Mouse (Mus musculus): ENCODE results near the gene Cd19.
"Not testable (repeated sequence)": the region's sequence is repeated elsewhere in the genome, so short reads cannot be mapped to it uniquely, and the experiment has no call there.

The Cd19 gene

DNA sequence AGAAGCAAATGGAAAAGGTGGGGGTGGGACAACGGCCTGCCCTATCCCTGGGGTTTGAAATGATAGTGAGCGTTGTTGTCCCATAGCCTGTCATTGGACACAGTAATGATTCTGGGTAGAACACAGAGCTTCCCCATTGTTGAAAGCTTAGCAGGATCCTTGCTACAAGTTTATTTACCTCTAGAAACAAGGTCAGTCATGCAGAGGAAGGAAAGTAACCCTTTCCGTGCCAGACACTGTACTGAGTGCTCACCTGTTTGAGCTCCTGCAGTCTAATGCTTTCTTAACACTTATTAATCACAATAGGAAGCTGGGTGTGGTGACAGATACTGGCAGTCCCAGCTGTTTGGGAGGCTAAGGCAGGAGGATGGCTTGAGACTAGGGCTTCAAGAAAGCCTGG lies 21.1 kb upstream of the Cd19 start:
- no peak for DNase-seq (ENCODE audit: low spot score in 2 of 2)

DNA sequence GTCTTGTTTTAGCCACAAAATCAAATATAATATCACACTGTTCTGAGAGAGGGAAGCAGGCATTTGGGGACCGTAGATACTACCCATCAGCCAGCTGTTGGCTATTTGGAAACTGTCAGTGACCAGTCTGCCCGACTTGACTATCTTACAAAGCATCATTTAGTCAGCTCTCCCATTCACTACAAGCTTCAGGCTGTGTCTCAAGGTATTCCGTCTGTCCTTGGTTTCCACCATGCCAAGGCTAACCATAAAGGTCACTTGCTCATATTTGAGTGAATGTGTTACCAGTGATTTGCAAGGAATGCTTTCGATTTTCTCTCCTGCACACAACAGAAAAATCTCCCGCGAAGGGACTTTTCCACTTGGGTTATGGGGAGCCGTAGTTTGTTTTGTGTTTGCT lies 20.0 kb upstream of the Cd19 start:
- DNase-seq (ENCODE audit: low spot score in 2 of 2), result no peak

DNA sequence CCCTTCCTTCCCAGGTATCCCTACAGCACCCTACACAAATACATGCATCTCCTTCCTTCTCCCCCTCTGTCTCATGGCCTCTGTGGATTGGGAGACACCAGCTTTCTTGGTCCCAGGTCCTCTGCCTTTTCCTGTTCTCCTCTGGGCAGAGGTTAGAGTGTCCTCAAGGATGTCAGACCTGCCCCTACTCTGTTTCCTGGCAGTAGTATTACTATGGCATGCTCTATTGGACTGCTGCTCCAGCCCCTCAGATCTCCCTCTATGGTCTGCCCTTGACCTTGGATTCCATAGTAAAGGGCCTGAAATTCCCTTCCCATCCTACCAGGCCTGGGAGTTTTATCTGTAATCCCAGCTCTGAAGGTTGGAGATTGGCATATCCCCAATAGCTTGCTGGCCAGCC lies 15.5 kb upstream of the Cd19 start:
- no peak for DNase-seq (ENCODE audit: low spot score in 2 of 2)

DNA sequence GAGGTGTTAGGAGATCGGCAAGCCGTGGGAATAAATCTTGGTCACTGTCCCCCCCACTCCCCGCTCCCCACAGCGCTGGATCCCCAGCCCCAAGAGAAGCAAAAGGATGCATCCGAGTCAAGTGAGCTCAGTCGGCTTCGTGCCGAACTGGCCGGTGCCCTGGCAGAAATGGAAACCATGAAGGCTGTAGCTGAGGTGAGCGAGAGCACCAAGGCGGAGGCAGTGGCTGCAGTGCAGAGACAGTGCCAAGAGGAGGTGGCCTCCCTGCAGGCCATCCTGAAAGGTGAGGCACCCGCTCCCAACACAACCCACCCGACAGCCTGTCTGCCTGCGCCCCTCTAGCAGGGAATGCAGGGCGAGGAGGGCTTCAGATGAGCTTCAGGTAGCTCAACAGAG lies 14.8 kb upstream of the Cd19 start:
- DNase-seq (ENCODE audit: low spot score in 2 of 2), result no peak

DNA sequence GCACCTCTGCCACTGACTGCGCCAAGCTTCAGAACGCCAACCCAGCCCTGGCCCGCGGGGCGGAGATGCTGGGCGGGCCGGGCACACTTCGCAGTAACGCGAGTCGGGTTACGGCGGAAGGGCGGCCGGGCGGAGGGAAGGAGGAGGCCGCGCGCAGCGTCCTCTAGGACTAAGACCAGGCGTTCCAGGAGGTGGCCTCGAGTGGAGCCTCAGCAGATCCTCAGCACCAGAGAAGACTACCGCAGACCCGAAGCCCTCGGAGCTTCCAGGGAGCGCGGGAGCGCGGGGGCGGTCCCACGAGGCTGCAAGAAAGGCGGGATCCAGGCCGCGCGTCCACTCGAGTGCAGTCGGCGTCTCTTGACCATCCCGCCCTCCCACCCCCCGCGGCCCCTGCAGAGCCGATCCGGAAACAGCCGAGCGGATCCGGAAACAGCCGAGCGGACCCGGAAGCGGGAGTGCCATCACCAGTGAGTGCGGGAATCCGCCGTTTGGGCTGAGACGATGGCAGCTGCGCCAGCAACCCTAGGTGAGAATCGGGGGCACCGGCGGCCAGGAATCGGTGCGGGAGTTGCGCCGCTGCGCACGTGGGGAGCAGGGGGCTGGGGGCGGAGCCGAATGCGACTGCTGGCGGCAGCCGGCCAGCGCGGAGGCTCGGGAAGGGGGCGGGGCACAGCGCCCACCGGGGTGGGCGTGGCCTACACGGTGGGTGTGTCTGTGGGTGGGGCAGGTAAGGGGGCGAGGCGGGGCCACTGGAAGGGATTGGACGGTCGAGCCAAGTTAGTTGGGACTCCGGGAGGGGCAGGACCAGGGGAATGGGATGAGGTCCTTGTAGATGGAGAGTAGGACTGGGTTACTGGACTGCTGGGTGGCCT lies 14.2 kb upstream of the Cd19 start, which contains the start of gene Rabep2:
Gene Rabep2, plus strand, starts transcription at position 129 of the 872 bp plus-strand sequence.
- DNase-seq (ENCODE audit: low spot score in 2 of 2), result peak; percentile 97 to 98

DNA sequence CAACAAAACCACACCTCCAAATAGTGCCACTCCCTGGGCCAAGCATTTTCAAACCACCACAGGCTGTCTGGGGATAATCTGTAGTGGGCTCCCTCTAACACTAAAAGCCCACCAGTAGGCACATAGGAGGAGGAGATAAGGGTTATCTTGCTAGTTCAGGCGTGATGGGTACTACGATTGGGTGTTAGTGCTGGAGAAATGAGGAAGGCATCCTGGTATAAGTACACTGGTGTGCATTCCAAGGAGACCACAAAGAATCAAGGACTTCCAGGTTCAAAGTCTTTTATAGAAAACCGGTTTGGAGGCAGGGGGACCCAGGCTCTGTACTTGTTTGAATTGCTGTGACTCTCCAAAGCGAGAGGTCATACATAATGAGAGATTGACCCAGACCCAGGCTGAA lies 13.5 kb upstream of the Cd19 start:
- DNase-seq (ENCODE audit: low spot score in 2 of 2), result no peak

DNA sequence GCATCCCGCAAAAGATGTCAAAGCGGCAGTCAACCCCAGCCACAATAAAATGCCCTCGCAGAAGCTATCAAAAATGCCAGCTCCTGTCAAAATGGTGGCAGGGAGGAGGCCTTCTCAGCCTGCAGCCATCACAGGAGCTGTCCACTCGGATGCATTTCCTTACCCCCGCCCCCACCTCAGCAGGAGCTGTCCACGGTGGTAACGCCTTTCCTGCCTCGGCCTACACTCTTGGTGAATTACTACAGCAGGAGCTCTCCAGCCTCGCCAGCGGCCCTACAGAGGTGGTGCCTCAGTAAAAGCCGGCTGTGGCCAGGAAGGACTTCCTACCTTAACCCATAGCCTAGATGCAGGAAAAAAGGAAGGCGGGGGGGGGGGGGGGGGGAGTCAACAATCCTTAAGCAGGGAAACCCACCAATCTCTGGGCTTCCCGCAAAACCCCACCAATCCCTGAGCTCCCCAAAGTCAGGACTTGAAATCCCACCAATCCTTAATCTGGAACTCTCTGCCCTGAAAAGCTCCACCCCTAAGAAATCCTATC lies 12.7 kb upstream of the Cd19 start:
- DNase-seq (ENCODE audit: low spot score in 2 of 2), result no peak

DNA sequence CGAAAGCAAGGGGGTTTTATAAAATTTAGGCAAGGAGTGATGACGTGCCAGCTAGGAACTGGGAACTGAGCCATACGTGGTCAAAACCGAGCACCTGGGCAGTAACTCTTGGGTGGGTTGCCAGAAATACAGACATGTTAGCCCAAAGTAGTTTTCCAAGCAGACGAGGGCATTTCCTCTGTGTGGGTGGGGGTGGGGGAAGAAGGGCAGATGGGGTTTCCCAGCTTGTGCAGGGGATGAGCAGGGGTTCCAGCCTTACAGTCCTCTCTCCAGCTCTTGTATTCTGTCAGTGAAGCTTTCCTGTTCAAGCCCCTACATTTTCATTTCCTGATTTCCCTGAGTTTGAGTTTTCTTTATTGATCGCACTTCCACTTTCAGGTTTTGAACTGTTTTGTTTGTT lies 9.5 kb upstream of the Cd19 start:
- DNase-seq (ENCODE audit: low spot score in 2 of 2), result no peak

DNA sequence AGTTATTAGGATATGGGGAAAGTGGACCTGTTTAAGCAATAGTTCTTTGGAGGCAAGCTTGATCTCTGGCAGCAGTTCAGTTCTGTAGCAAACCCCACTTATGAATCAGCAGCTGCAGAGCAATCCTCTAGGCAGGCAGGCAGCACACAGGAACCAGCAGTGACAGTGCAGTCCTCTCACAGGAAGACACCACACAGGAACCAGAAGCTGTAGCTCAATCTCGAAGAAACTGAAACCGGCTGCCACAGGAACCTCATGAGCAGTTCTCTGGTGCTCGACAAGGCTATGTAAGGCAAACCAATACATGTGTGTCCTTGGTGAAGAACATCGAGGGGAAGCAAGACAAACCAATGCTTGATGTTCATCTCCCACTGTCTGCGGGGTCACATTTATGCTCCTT lies 7.1 kb upstream of the Cd19 start:
- DNase-seq (ENCODE audit: low spot score in 2 of 2), result no peak

DNA sequence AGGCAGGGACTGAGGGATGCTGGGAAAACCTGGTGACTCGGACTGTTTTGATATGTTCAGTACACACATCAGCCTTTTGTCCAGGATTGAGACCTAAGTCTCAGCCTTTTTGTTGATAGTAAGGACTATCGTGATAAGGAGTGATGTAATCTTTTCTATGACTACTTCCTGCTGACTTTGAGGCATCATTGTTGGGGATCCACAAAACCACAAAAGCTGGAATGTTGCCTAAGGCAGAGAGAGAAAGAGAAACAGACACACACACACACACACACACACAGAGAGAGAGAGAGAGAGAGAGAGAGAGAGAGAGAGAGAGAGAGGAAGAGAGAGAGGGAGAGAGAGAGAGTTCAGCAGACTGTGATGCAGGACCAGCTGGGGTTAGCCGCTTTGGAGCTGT lies 3.8 kb upstream of the Cd19 start:
- DNase-seq (ENCODE audit: low spot score in 2 of 2), result no peak

DNA sequence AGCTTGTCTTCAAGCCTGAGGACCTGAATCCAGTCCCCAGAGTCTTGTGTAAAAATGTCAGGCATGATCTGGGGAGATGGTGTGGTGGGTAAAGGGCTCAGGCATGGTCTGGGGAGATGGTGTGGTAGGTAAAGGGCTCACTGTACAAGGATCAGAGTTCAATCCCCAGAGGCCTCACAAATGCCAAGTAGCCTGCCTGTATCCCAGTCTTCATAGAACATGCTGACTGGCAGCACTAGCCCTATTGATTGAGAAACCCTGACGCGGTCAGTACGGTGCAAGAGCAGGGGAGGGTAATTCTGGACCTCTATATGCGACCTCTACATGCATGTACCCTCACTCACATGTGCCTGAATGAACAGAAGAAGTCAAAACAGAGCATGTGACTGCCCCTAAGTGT lies 2.9 kb upstream of the Cd19 start:
- no peak for DNase-seq (ENCODE audit: low spot score in 2 of 2)

DNA sequence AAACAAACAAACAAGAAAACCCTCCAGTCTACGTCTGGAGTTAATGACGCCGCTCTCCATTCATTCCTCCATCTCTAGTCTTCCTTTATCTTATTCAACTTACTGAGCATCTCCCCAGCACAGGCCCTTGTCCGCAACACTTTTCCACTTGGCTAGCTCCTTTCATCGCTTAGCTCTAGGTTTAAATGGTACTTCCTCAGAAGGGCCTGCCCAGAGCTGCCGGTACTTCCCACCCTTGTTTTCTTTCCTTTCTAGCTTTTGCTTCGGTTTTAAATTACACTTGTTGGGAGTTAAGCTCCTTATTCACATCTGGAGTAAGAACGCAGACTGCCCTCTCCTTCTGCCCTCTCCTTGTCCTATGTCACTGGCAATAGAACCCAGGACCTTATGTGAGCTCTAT lies 2.4 kb upstream of the Cd19 start:
- no peak for DNase-seq (ENCODE audit: low spot score in 2 of 2)

DNA sequence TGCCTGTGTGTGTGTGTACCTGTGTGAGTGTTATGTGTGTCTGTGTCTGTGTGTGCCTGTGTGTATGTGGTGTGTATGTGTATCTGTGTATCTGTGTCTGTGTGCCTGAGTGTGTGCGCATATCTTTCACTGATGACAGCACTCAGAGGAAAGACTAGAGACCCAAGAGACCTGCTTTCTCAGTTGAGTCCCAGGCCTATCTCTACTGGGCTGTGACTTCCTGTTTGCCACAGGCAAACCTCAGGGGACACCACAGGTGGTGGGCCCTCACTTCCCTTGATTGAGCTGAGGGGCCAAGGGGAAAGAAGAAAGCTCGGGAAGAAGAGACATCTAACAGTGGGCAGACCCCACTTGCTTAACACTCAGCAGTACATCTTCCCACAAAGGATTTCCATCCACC lies 1.9 kb upstream of the Cd19 start:
- DNase-seq (ENCODE audit: low spot score in 2 of 2), result no peak

DNA sequence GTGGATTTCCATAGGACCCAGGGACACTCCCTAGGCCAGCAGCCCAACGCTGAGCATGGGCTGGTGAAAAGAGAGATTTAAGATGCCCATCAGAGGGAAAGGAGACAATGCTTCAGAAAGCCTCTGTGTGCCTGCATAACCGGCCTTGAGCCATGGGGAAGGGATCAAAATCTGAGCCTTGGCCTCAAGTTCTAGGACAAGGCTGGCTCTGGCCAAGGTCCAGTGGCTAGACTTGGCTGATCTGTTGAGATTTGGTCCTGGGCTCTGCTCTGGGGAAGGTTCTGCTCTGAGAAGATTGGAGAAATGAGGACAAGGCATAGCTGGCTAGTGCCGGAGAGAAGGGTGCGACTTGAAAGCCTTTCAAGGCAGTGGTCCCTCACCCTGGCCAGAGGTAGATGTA lies 3.6 kb downstream of the Cd19 start:
- DNase-seq (ENCODE audit: low spot score in 2 of 2), result no peak

DNA sequence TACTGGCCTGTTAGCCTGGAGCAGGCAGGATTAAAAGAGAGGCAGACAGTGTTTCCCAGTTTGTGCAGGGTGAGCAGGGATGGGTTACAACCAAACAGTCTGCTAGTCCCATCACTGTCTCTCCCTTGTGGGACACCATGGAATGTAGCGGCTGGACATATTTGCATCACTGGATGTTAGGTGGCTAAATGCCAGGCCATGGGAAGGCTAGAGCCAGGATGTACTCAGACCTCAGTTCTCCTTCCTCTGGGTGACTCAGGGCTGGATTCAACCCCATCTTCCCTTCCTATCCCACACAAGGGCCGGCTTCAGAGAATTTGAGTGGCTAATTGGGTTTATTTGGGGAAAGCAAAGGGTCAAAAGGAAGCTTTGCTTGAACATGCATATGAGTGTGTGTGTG lies 6.0 kb downstream of the Cd19 start:
- DNase-seq (ENCODE audit: low spot score in 2 of 2), result no peak

DNA sequence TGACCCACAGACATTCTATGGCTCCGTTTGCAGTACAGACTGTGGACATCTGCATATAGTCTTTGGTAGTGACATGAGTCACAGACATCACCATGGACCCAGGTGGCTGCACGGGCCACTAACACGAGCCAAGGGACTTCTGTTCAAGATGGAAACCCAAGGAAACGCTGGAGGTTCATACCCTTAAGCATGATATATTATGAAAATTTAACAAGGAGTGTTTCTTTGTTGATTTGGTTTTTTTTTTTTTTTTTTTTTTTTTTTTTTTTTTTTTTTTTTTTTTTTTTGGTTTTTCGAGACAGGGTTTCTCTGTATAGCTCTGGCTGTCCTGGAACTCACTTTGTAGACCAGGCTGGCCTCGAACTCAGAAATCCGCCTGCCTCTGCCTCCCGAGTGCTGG lies 12.2 kb downstream of the Cd19 start:
- DNase-seq (ENCODE audit: low spot score in 2 of 2), result not testable (repeated sequence)

DNA sequence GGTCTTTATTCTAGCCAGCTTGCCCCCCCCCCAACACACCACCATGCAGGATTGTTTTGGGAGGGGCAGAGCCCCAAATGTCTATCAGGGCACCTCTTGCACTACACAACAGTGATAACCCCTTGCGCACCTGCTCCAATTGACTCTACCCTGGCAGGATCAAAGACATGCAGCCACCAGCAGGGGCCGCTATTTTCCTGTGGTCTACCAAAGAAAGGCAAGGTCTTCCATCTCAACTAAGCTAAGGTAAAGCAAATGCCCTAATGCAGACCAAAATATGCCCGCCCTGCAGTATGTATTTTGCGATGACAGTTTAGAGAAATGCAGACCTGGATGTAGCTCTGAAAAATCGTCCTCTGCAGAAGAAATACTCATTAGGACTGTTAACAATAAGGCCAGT lies 15.1 kb downstream of the Cd19 start:
- peak; percentile 60 to 77 for DNase-seq (ENCODE audit: low spot score in 2 of 2)

DNA sequence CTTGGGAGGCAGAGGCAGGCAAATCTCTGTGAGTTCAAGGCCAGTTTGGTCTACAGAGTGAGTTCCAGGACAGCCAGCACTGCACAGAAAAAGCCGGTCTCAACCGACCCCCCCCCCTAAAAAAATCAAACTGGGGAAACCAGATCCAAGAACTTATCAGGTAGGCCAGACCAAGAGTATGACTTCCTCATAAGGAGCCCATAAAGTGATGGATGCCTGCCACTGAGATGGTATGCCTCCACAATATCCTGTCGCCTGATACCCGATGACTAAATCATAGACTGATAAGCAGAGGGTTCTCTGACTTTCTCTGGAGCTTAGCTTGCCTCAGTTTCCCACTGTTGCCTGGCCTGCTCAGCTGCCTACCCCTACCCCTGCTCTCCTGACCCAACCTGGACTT lies 16.9 kb downstream of the Cd19 start:
- no peak for DNase-seq (ENCODE audit: low spot score in 2 of 2)

DNA sequence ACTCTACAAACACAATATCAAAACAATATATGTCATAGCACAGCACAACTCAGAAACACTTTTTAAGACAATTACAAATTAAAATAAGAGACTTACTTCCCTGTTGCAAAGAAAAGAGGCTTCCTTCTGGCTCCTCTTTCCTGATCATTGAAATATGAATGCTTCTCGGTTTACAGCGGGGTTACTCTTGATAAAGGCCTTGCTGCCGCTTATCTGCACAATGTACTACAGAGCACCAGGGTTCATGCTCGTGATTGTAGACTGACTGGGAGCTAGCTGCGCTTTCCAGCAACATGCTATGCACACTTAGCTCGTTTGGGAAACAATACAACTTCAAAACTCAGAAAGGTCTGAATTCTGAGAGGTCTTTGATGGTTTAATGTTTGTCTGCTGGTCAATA lies 17.5 kb downstream of the Cd19 start:
- no peak for DNase-seq (ENCODE audit: low spot score in 2 of 2)

DNA sequence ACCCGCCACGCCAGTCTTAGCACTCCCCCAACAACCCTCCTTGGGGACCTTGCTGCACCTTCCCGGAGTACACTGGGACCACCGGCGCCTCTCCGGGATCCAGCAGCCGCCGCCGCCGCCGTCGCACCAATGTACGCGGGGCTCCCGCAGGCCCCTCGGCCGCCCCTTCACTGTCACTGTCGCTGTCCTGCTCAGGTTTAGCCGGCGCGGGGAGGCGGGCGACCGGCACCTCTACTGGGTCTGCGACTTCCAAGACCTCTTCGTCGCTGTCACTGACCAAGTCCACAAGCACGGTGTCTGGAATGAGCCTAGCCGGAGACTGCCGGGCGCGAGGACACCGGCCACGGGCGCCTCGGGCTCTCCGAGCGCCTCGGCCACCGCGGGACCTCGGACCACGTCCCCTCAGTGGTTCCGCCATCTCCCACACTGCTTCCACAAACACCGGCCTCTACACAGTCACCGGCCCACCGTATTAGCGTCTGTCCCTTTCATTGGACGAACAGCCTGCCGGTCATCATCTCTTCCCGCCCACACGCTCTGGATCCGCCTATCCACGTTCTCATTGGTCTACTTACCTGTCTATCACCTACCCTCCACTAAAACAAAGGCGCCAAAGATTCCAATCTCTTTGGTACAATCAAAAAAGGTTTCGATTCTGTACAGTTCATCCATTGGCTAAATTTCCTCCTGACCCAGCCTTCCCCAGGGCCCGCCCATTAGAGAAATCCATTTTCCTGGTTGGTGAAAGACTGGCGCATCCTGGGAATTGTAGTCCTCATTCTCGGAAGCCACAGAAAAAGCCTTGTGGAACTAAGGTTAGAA lies 18.2 kb downstream of the Cd19 start, which contains the start of gene Nfatc2ip:
Gene Nfatc2ip, minus strand, starts transcription at position 440 of the 822 bp plus-strand sequence.
- DNase-seq (ENCODE audit: low spot score in 2 of 2), result peak; percentile 85 to 98

DNA sequence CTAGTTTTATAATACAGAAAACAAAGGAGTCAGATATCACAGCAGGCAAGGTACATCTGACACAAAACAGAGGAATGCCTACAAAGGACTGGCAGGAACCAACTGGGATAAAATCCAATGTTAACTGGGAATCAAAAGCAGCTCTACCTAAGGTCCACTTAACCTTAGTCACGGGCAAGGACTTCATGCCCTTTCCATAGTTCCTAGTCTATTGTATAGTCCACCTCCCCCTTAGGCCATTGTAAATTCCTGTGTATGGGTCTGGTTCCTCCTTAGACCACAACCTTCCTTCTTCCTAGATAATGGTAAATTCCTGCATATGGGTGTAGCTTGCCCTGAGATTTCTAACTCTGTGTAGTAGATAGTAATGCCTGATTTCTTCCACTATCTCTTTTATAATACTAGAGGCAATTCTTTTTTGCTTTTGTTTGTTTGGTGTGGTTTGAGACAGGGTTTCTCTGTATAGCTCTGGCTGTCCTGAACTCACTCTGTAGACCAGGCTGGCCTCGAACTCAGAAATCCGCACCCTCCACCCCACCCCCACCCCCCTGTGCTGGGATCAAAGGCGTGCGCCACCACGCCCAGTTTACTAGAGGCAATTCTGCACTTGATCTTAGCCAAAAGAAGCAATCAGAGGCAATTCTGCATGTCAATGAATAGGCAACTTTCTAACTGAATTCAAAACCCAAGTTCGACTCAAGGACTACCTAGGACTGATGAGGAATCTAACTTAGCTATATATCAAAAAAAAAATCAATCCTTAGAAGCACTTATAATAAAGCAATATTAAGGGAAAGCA lies 22.4 kb downstream of the Cd19 start:
- DNase-seq (ENCODE audit: low spot score in 2 of 2), result not testable (repeated sequence)

DNA sequence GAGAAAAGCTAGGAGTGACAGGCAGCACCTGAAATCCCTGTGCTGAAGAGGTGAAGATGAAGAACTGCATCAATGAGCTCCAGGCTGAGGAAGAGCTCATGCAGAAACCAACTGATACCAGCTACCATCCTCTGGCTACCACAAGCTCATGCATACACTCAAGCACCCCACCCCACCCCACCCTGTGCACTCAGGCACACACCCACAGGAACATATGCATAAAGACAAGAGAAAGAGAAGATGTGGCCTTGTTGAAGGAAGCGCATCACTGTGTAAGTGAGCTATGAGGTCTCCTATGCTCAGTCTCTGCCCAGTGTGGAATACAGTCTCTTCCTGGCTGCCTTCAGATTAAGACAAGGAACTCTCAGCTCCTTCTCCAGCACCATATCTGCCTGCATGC lies 26.5 kb downstream of the Cd19 start:
- DNase-seq (ENCODE audit: low spot score in 2 of 2), result no peak
